Mouse (Mus musculus): ENCODE measurements at regions not wholly inside any gene's neighbourhood (a gene's known extent, or its start where the extent isn't known, plus 50 kb on each side); places are given as distances from the start of the nearest gene placed in this dataset.
"Not testable (repeated sequence)": the region's sequence is repeated elsewhere in the genome, so short reads cannot be mapped to it uniquely, and the experiment has no call there.

- Histone ChIP-seq H3K27me3 (no peaks in the 10 kb centered on the region), H3K27ac (replicated peaks) (no peak overlapping the region), H3K4me2 (replicated peaks) (no peak overlapping the region), H3K4me1 (no peaks in the 10 kb centered on the region), H3K9me3 (no peaks in the 10 kb centered on the region), H3K9ac (replicated peaks) (no peak overlapping the region), H3K36me3 (no peaks in the 10 kb centered on the region), H3K4me3 (no peak overlapping the region)
- no peak for ATAC-seq (replicated peaks)
Observed at GRCm38 (mm10) chr17:76703823-76704222, 1152.1 kb upstream of the Fam98a start.

- no peak overlapping the region for H3K4me3 ChIP-seq
- H3K27ac ChIP-seq (replicated peaks): no peak overlapping the region
- no peaks in the 10 kb centered on the region for H3K4me1 ChIP-seq
- H3K27me3 ChIP-seq: no peaks in the 10 kb centered on the region
- ATAC-seq (replicated peaks): no peak
- no peaks in the 10 kb centered on the region for H3K36me3 ChIP-seq
- 78% methylated on average over 3 of the region's 3 CpGs for WGBS
- no peak overlapping the region for H3K9ac ChIP-seq (replicated peaks)
- H3K9me3 ChIP-seq: no peaks in the 10 kb centered on the region
- no peak overlapping the region for H3K4me2 ChIP-seq (replicated peaks)
Observed at GRCm38 (mm10) chr17:76696219-76696618, 1144.5 kb upstream of the Fam98a start.

GRCm38 (mm10) chr17:76658056-76658455 is 1106.3 kb upstream of the Fam98a start:
- ATAC-seq (replicated peaks): peak; percentile 91
- 0 out of 2 replicates have a peak, but pooled peaks cover 2% of the 10 kb centered on the region for H3K4me1 ChIP-seq
- H3K27me3 ChIP-seq: no peaks in the 10 kb centered on the region
- H3K4me3 ChIP-seq: no peak overlapping the region
- H3K27ac ChIP-seq (replicated peaks): no peak overlapping the region
- 56% methylated on average over 4 of the region's 4 CpGs for WGBS
- no peaks in the 10 kb centered on the region for H3K36me3 ChIP-seq
- H3K9ac ChIP-seq (replicated peaks): no peak overlapping the region
- H3K4me2 ChIP-seq (replicated peaks): no peak overlapping the region
- H3K9me3 ChIP-seq: no peaks in the 10 kb centered on the region

- H3K9me3 ChIP-seq: no peaks in the 10 kb centered on the region
- ATAC-seq (replicated peaks): no peak
- no peaks in the 10 kb centered on the region for H3K36me3 ChIP-seq
- H3K4me1 ChIP-seq: no peaks in the 10 kb centered on the region
- H3K27me3 ChIP-seq: no peaks in the 10 kb centered on the region
- H3K27ac ChIP-seq (replicated peaks): no peak overlapping the region
- H3K4me2 ChIP-seq (replicated peaks): no peak overlapping the region
- no peak overlapping the region for H3K9ac ChIP-seq (replicated peaks)
- H3K4me3 ChIP-seq: no peak overlapping the region
- 81% methylated on average over 7 of the region's 7 CpGs for WGBS
Observed at GRCm38 (mm10) chr17:76625976-76626375, 1074.2 kb upstream of the Fam98a start.

GRCm38 (mm10) chr17:76605237-76605636 is 1053.5 kb upstream of the Fam98a start:
- Histone ChIP-seq H3K4me1 (no peaks in the 10 kb centered on the region), H3K9me3 (no peaks in the 10 kb centered on the region), H3K9ac (replicated peaks) (no peak overlapping the region), H3K27me3 (no peaks in the 10 kb centered on the region), H3K36me3 (no peaks in the 10 kb centered on the region), H3K4me3 (no peak overlapping the region), H3K27ac (replicated peaks) (no peak overlapping the region), H3K4me2 (replicated peaks) (no peak overlapping the region)
- 70% methylated on average over 1 of the region's 1 CpGs for WGBS
- no peak for ATAC-seq (replicated peaks)

- Histone ChIP-seq H3K4me1 (no peaks in the 10 kb centered on the region), H3K9ac (replicated peaks) (no peak overlapping the region), H3K4me3 (no peak overlapping the region), H3K4me2 (replicated peaks) (no peak overlapping the region), H3K27me3 (no peaks in the 10 kb centered on the region), H3K36me3 (no peaks in the 10 kb centered on the region), H3K9me3 (no peaks in the 10 kb centered on the region), H3K27ac (replicated peaks) (no peak overlapping the region)
- no peak for ATAC-seq (replicated peaks)
Observed at GRCm38 (mm10) chr17:76578323-76578722, 1026.6 kb upstream of the Fam98a start.

- WGBS: 56% methylated on average over 1 of the region's 1 CpGs
- no peak for ATAC-seq (replicated peaks)
- Histone ChIP-seq H3K9me3 (no peaks in the 10 kb centered on the region), H3K4me3 (no peak overlapping the region), H3K9ac (replicated peaks) (no peak overlapping the region), H3K36me3 (no peaks in the 10 kb centered on the region), H3K27ac (replicated peaks) (no peak overlapping the region), H3K4me1 (no peaks in the 10 kb centered on the region), H3K4me2 (replicated peaks) (no peak overlapping the region), H3K27me3 (no peaks in the 10 kb centered on the region)
Observed at GRCm38 (mm10) chr17:76559725-76560124, 1008.0 kb upstream of the Fam98a start.

GRCm38 (mm10) chr17:76545566-76545965 is 993.8 kb upstream of the Fam98a start:
- Histone ChIP-seq H3K4me2 (replicated peaks) (no peak overlapping the region), H3K9me3 (no peaks in the 10 kb centered on the region), H3K27me3 (no peaks in the 10 kb centered on the region), H3K27ac (replicated peaks) (no peak overlapping the region), H3K4me1 (no peaks in the 10 kb centered on the region), H3K36me3 (no peaks in the 10 kb centered on the region), H3K9ac (replicated peaks) (no peak overlapping the region), H3K4me3 (no peak overlapping the region)
- WGBS: 74% methylated on average over 3 of the region's 3 CpGs
- no peak for ATAC-seq (replicated peaks)

GRCm38 (mm10) chr17:76535772-76536171 is 984.0 kb upstream of the Fam98a start:
- ATAC-seq (replicated peaks): no peak

GRCm38 (mm10) chr17:76501732-76502131 is 950.0 kb upstream of the Fam98a start:
- H3K9me3 ChIP-seq: no peaks in the 10 kb centered on the region
- H3K4me2 ChIP-seq (replicated peaks): no peak overlapping the region
- H3K9ac ChIP-seq (replicated peaks): no peak overlapping the region
- H3K4me1 ChIP-seq: no peaks in the 10 kb centered on the region
- H3K4me3 ChIP-seq: no peak overlapping the region
- no peak overlapping the region for H3K27ac ChIP-seq (replicated peaks)
- no peak for ATAC-seq (replicated peaks)
- no peaks in the 10 kb centered on the region for H3K36me3 ChIP-seq
- no peaks in the 10 kb centered on the region for H3K27me3 ChIP-seq

More at GRCm38 (mm10) chr17:76535772-76536171, 984.0 kb upstream of the Fam98a start:
- H3K9me3 ChIP-seq: no peaks in the 10 kb centered on the region
- no peak overlapping the region for H3K4me2 ChIP-seq (replicated peaks)
- H3K27ac ChIP-seq (replicated peaks): no peak overlapping the region
- no peak overlapping the region for H3K9ac ChIP-seq (replicated peaks)
- H3K4me3 ChIP-seq: no peak overlapping the region
- H3K27me3 ChIP-seq: no peaks in the 10 kb centered on the region
- no peaks in the 10 kb centered on the region for H3K4me1 ChIP-seq
- H3K36me3 ChIP-seq: no peaks in the 10 kb centered on the region

- Histone ChIP-seq H3K27me3 (no peaks in the 10 kb centered on the region), H3K4me3 (no peak overlapping the region), H3K4me1 (no peaks in the 10 kb centered on the region), H3K9me3 (no peaks in the 10 kb centered on the region), H3K9ac (replicated peaks) (no peak overlapping the region), H3K4me2 (replicated peaks) (no peak overlapping the region), H3K36me3 (no peaks in the 10 kb centered on the region), H3K27ac (replicated peaks) (no peak overlapping the region)
- WGBS: 60% methylated on average over 4 of the region's 4 CpGs
- no peak for ATAC-seq (replicated peaks)
Observed at GRCm38 (mm10) chr17:76500446-76500845, 948.7 kb upstream of the Fam98a start.

- not testable (repeated sequence) for H3K4me2 ChIP-seq (replicated peaks); H3K4me1 ChIP-seq; H3K9ac ChIP-seq (replicated peaks); H3K36me3 ChIP-seq; H3K27ac ChIP-seq (replicated peaks); H3K9me3 ChIP-seq; H3K4me3 ChIP-seq; H3K27me3 ChIP-seq; ATAC-seq (replicated peaks)
Observed at GRCm38 (mm10) chr17:76499981-76500380, 948.2 kb upstream of the Fam98a start.

GRCm38 (mm10) chr17:76487347-76487746 is 935.6 kb upstream of the Fam98a start:
- 83% methylated on average over 3 of the region's 3 CpGs for WGBS

More at GRCm38 (mm10) chr17:76487347-76487746, 935.6 kb upstream of the Fam98a start:
- Histone ChIP-seq H3K4me1 (no peaks in the 10 kb centered on the region), H3K27ac (replicated peaks) (no peak overlapping the region), H3K27me3 (no peaks in the 10 kb centered on the region), H3K4me3 (no peak overlapping the region), H3K36me3 (no peaks in the 10 kb centered on the region), H3K9ac (replicated peaks) (no peak overlapping the region), H3K4me2 (replicated peaks) (no peak overlapping the region), H3K9me3 (no peaks in the 10 kb centered on the region)
- ATAC-seq (replicated peaks): no peak
